Mouse (Mus musculus) hindbrain, embryonic 13.5 days (tissue): Measurements from ENCODE around the gene Glis3. TPM values are rescaled to one million over a fixed set of nuclear protein-coding genes. Genes with fewer than 3 reads are reported as not detected.

ENCODE experiments used
- ATAC-seq: fragments of 200-750 bp; cut with Nextera tagmentation; 2 replicates; pipeline ENCODE4 v1.8.0; 2017; ENCODE audit warnings: moderate TSS enrichment; ENCODE audit not compliant: low FRiP score
- H3K27ac ChIP-seq: fragments of 300-500 bp; sonication (generic); 2 replicates; pipeline ENCODE4 v1.5.1; 2015; ENCODE audit warnings: inconsistent platforms, mild to moderate bottlenecking, moderate library complexity
- H3K27me3 ChIP-seq: fragments of 300-500 bp; sonication (generic); 2 replicates; pipeline ENCODE4 v1.6.1; 2015; ENCODE audit warnings: mild to moderate bottlenecking, inconsistent platforms
- H3K36me3 ChIP-seq: fragments of 300-500 bp; sonication (generic); 2 replicates; pipeline ENCODE4 v1.6.1; 2015; ENCODE audit warnings: mild to moderate bottlenecking, inconsistent platforms
- H3K4me1 ChIP-seq: fragments of 300-500 bp; sonication (generic); replicated peaks from 2 replicates; pipeline ENCODE4 v1.6.1; 2015; ENCODE audit warnings: inconsistent platforms
- H3K4me2 ChIP-seq: fragments of 300-500 bp; sonication (generic); 2 replicates; pipeline ENCODE4 v1.6.1; 2015; ENCODE audit warnings: inconsistent platforms, mild to moderate bottlenecking, moderate library complexity
- H3K4me3 ChIP-seq: fragments of 300-500 bp; sonication (generic); 2 replicates; pipeline ENCODE4 v1.5.1; 2015; ENCODE audit warnings: mild to moderate bottlenecking, inconsistent platforms
- H3K9ac ChIP-seq: fragments of 300-500 bp; sonication (generic); 2 replicates; pipeline ENCODE4 v1.6.1; 2015; ENCODE audit warnings: mild to moderate bottlenecking, inconsistent platforms
- H3K9me3 ChIP-seq: fragments of 300-500 bp; sonication (generic); 2 replicates; pipeline ENCODE4 v1.6.1; 2016; ENCODE audit warnings: inconsistent platforms
- WGBS: fragments of 180-500 bp; shearing (Covaris S2); methylation state at CpG from one replicate; pipeline ENCODE4 v1.1.7; 2015; 5-methylcytosine and 5-hydroxymethylcytosine counted together
- polyA plus RNA-seq: library from polyadenylated mRNA; unstranded; fragments of >200 nt; fragmentation: Nextera tagmentation; extraction: Ambion mirVana; gene quantifications from 2 replicates; pipeline ENCODE4 v1.2.1, GENCODE M21; 2015

The Glis3 gene
- polyA plus RNA-seq, 1 experiment from 2014 or later, result 3.5 TPM

- Histone ChIP-seq H3K4me1 (no peaks in the 10 kb centered on the region), H3K4me2 (no peak overlapping the region), H3K9ac (no peak overlapping the region), H3K9me3 (no peaks in the 10 kb centered on the region), H3K27ac (no peak overlapping the region), H3K27me3 (no peaks in the 10 kb centered on the region), H3K36me3 (no peaks in the 10 kb centered on the region), H3K4me3 (no peak overlapping the region)
- WGBS, result 73% methylated on average over 5 of the region's 5 CpGs
- ATAC-seq, result no peak
Measured at GRCm38 (mm10) chr19:28389146-28389545, 290.7 kb downstream of the Glis3 start.

GRCm38 (mm10) chr19:28383425-28383824, 296.5 kb downstream of the Glis3 start:
- ATAC-seq, result no peak
- Histone ChIP-seq H3K4me1 (peaks cover 32% of the 10 kb centered on the region), H3K4me2 (no peak overlapping the region), H3K36me3 (no peaks in the 10 kb centered on the region), H3K27me3 (no peaks in the 10 kb centered on the region), H3K27ac (0 out of 2 replicates have a peak overlapping the region, but pooled peaks have one; percentile 35), H3K9ac (no peak overlapping the region), H3K4me3 (no peak overlapping the region), H3K9me3 (no peaks in the 10 kb centered on the region)
- 73% methylated on average over 5 of the region's 5 CpGs for WGBS

GRCm38 (mm10) chr19:28382168-28382911, 297.5 kb downstream of the Glis3 start:
- WGBS, result 18% methylated on average over 10 of the region's 10 CpGs
- H3K27me3 ChIP-seq, result no peaks in the 10 kb centered on the region
- no peak overlapping the region for H3K4me3 ChIP-seq
- H3K27ac ChIP-seq, result peak overlapping the region; percentile 35; the same call in 1 of the 2 replicates
- H3K4me2 ChIP-seq, result no peak overlapping the region
- peaks cover 32% of the 10 kb centered on the region for H3K4me1 ChIP-seq
- no peaks in the 10 kb centered on the region for H3K9me3 ChIP-seq
- no peak overlapping the region for H3K9ac ChIP-seq
- peak; percentile 84 for ATAC-seq
- H3K36me3 ChIP-seq, result no peaks in the 10 kb centered on the region

DNA sequence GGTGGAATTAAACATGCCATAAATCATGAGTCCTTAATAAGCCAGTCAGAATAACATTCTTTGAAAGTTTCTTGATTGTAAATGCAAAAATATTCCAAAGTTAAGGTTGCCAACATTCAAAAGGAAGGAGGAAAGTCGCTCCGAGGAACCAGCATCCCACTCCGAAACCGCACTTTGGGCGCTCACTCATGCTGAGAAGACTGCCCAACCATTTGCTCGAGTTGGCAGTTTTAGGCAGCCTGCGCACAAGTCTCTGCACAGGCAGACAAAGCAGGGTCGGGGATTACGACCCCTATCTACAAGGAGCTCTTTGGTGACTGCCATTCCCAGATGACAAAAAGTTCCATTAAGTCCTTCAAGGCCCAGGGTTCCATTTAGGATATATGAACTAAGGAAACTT, 298.4 kb downstream of the Glis3 start:
- H3K4me3 ChIP-seq, result no peak overlapping the region
- H3K4me2 ChIP-seq, result no peak overlapping the region
- 49% methylated on average over 9 of the region's 9 CpGs for WGBS
- H3K27ac ChIP-seq, result 0 out of 2 replicates have a peak overlapping the region, but pooled peaks have one; percentile 35
- H3K4me1 ChIP-seq, result peaks cover 36% of the 10 kb centered on the region
- H3K9me3 ChIP-seq, result no peaks in the 10 kb centered on the region
- no peak for ATAC-seq
- H3K9ac ChIP-seq, result no peak overlapping the region
- peaks cover 4% of the 10 kb centered on the region; the same call in 1 of the 2 replicates for H3K27me3 ChIP-seq
- no peaks in the 10 kb centered on the region for H3K36me3 ChIP-seq

DNA sequence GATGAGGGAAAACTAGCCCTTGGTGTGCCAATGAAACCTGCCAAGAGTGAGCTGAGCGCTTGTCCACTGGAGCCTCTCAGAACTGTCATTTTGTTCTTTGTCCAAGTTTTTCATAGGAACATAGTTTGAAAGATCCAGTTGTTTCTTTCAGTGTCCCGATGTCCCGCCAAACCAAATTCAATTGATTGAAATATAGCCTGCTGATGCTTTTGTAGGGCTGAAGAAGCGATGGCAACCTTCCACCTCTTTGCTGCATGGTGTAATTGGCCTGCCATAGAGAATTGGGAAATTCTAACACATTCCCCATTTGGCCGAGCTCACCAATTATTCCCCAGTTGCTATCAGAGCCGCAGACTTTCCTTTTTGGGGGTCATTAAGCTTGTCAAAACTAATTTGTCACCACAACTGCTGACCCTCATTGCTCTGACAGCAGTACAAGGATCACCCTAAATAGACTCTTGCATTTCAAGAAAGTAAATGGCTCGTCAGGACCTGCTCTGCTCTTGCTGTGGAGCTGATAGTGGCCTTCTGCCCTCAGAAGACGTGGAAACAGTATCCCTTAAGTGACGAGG, 299.1 kb downstream of the Glis3 start:
- Histone ChIP-seq H3K27ac (no peak overlapping the region), H3K9ac (no peak overlapping the region), H3K9me3 (no peaks in the 10 kb centered on the region), H3K27me3 (peaks cover 4% of the 10 kb centered on the region; the same call in 1 of the 2 replicates), H3K4me3 (no peak overlapping the region), H3K4me2 (no peak overlapping the region), H3K36me3 (no peaks in the 10 kb centered on the region), H3K4me1 (peaks cover 36% of the 10 kb centered on the region)
- no peak for ATAC-seq
- WGBS, result 52% methylated on average over 9 of the region's 9 CpGs

DNA sequence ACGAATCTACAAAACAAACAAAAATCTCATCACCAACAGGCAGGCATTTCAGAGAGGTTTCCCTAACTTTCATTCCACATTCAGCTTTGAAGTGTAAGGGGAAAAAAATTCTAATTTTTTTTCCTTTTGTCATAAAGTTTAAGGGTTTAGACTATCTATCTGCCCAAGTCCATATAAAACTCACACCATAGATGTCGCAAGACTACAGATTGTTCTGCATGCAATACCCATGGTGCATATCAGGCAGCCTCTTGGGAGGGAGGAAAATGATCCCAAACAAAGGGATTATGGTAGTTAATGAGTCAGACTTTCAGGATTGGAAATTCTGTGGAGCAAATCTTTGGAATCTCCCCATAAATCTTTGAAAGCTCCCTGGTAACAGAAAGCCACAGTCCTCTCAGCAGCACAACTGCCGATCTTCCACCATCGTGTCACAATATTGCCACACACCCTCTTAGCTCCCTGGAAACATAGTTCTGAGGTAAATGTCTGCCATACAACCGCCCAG, 302.0 kb downstream of the Glis3 start:
- Histone ChIP-seq H3K27ac (no peak overlapping the region), H3K4me3 (no peak overlapping the region), H3K4me2 (no peak overlapping the region), H3K9ac (no peak overlapping the region), H3K4me1 (peaks cover 36% of the 10 kb centered on the region), H3K27me3 (peaks cover 4% of the 10 kb centered on the region; the same call in 1 of the 2 replicates), H3K36me3 (no peaks in the 10 kb centered on the region), H3K9me3 (no peaks in the 10 kb centered on the region)
- WGBS, result 79% methylated on average over 5 of the region's 5 CpGs
- no peak for ATAC-seq

- no peak for ATAC-seq
- Histone ChIP-seq H3K4me2 (no peak overlapping the region), H3K27ac (no peak overlapping the region), H3K4me3 (no peak overlapping the region), H3K9ac (no peak overlapping the region), H3K36me3 (no peaks in the 10 kb centered on the region), H3K4me1 (peaks cover 22% of the 10 kb centered on the region), H3K27me3 (peaks cover 4% of the 10 kb centered on the region; the same call in 1 of the 2 replicates), H3K9me3 (no peaks in the 10 kb centered on the region)
- 85% methylated on average over 1 of the region's 1 CpGs for WGBS
Measured at GRCm38 (mm10) chr19:28376401-28376800, 303.5 kb downstream of the Glis3 start.

GRCm38 (mm10) chr19:28375746-28376145, 304.1 kb downstream of the Glis3 start:
- H3K4me2 ChIP-seq, result no peak overlapping the region
- H3K4me3 ChIP-seq, result no peak overlapping the region
- H3K9me3 ChIP-seq, result no peaks in the 10 kb centered on the region
- H3K9ac ChIP-seq, result no peak overlapping the region
- no peak for ATAC-seq
- no peak overlapping the region for H3K27ac ChIP-seq
- WGBS, result 87% methylated on average over 2 of the region's 2 CpGs
- peaks cover 17% of the 10 kb centered on the region for H3K4me1 ChIP-seq
- H3K27me3 ChIP-seq, result peaks cover 4% of the 10 kb centered on the region; the same call in 1 of the 2 replicates
- H3K36me3 ChIP-seq, result no peaks in the 10 kb centered on the region

DNA sequence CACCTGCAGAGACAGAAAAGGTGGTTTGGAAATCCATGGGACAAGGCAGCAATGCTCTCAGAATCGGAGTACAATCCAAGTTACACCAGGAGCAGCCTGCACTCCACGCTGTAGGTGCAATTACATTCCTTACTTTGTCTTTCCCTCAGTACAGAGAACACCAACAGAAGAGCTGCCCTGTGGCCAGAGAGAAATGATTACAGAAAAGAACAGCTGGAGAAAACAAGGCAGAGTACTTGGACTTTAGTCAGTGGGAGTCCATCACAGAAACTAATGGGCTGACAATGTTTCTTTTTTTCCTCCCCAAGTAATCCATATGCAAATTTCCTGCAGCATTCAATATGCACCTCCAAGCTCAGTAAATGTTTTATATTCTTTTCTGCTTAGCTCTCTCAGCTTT, 305.4 kb downstream of the Glis3 start:
- Histone ChIP-seq H3K27me3 (peaks cover 4% of the 10 kb centered on the region; the same call in 1 of the 2 replicates), H3K9me3 (no peaks in the 10 kb centered on the region), H3K27ac (no peak overlapping the region), H3K4me1 (peaks cover 11% of the 10 kb centered on the region), H3K4me3 (no peak overlapping the region), H3K4me2 (no peak overlapping the region), H3K9ac (no peak overlapping the region), H3K36me3 (no peaks in the 10 kb centered on the region)
- WGBS, result 35% methylated on average over 2 of the region's 2 CpGs
- ATAC-seq, result no peak

DNA sequence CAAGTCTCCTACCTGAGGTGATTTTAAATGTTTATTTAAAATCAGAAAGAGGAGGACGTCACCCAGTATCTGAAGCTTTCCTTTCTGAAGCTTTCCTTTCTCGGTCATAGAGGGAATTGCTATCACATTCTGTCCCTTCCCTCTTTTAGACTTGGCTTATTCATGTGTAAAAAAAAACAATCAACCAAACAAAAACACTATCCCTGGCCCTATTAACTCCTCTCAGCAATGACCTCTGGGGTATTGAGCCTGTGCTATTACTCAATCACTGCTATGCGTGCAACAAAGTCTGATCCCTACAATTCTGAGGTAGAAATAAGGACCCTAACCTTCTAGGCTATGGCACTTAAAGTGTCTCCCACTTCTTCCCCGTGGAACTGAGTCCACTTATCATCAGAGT, 311.7 kb downstream of the Glis3 start:
- 62% methylated on average over 4 of the region's 4 CpGs for WGBS
- Histone ChIP-seq H3K4me3 (no peak overlapping the region), H3K27me3 (no peaks in the 10 kb centered on the region), H3K27ac (no peak overlapping the region), H3K4me2 (no peak overlapping the region), H3K4me1 (no peaks in the 10 kb centered on the region), H3K9me3 (no peaks in the 10 kb centered on the region), H3K9ac (no peak overlapping the region), H3K36me3 (no peaks in the 10 kb centered on the region)
- ATAC-seq, result no peak

GRCm38 (mm10) chr19:28367274-28367673, 312.6 kb downstream of the Glis3 start:
- H3K9me3 ChIP-seq, result no peaks in the 10 kb centered on the region
- no peaks in the 10 kb centered on the region for H3K36me3 ChIP-seq
- no peaks in the 10 kb centered on the region for H3K27me3 ChIP-seq
- WGBS, result 93% methylated on average over 6 of the region's 6 CpGs
- ATAC-seq, result no peak
- H3K4me3 ChIP-seq, result no peak overlapping the region
- no peak overlapping the region for H3K4me2 ChIP-seq
- no peaks in the 10 kb centered on the region for H3K4me1 ChIP-seq
- H3K9ac ChIP-seq, result no peak overlapping the region
- H3K27ac ChIP-seq, result no peak overlapping the region

- 88% methylated on average over 1 of the region's 1 CpGs for WGBS
- H3K36me3 ChIP-seq, result no peaks in the 10 kb centered on the region
- no peak for ATAC-seq
Measured at GRCm38 (mm10) chr19:28366766-28367165, 313.1 kb downstream of the Glis3 start.

More at GRCm38 (mm10) chr19:28366766-28367165, 313.1 kb downstream of the Glis3 start:
- Histone ChIP-seq H3K4me1 (no peaks in the 10 kb centered on the region), H3K4me3 (no peak overlapping the region), H3K27ac (no peak overlapping the region), H3K9me3 (no peaks in the 10 kb centered on the region), H3K4me2 (no peak overlapping the region), H3K27me3 (no peaks in the 10 kb centered on the region), H3K9ac (no peak overlapping the region)
